Mouse (Mus musculus): Measurements from ENCODE around the gene Slc4a4. TPM values are rescaled to one million over a fixed set of nuclear protein-coding genes. Genes with fewer than 3 reads are reported as not detected.

Gene Slc4a4
- total and polyA plus RNA-seq, 2 experiments: 12.0 to 30.2 TPM

DNA sequence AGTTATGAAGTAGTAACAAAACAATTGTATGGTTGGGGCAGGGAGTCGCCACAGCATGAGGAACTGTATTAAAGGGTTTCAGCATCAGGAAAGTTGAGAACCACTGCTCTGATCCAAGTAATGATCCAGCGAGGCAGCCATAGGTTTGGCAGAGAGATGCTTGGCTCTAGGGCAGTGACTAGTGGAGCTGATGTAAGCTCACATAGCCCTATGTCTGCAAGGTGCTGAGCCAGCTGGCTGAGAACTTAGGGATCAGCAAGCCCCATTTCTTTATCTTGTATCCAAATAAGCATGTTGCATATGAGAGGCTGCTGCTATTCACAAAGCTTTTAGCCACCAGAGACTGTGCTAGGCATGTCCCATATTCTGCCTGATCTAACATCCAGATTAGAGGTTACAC is 259.7 kb downstream of the Slc4a4 start:
- Histone ChIP-seq H3K4me3 (ENCODE audit: insufficient read depth, low read depth, low read length) (no peak overlapping the region), H3K27ac (replicated peaks; ENCODE audit: insufficient read depth, low read depth, low read length) (no peak overlapping the region), H3K9ac (ENCODE audit: low read depth, low read length) (no peak overlapping the region), H3K27me3 (ENCODE audit: control insufficient read depth, insufficient read depth, low read length) (no peaks in the 10 kb centered on the region), H3K79me2 (ENCODE audit: control insufficient read depth, insufficient read depth, low read length) (no peaks in the 10 kb centered on the region), H3K4me1 (ENCODE audit: control insufficient read depth, insufficient read depth, low read length) (no peaks in the 10 kb centered on the region), H3K36me3 (ENCODE audit: control insufficient read depth, insufficient read depth, low read length) (peaks cover 18% of the 10 kb centered on the region)
- 87% methylated on average over 2 of the region's 2 CpGs for WGBS
- TF ChIP-seq CTCF (IDR thresholded peaks at IDR 0.05; ENCODE audit: low read depth, low read length) (no peak), POLR2A (IDR thresholded peaks at IDR 0.05; ENCODE audit: extremely low read depth, insufficient read depth, low read length) (no peak)
- no peak for DNase-seq (ENCODE audit: extremely low read depth, low read depth, low spot score)

DNA sequence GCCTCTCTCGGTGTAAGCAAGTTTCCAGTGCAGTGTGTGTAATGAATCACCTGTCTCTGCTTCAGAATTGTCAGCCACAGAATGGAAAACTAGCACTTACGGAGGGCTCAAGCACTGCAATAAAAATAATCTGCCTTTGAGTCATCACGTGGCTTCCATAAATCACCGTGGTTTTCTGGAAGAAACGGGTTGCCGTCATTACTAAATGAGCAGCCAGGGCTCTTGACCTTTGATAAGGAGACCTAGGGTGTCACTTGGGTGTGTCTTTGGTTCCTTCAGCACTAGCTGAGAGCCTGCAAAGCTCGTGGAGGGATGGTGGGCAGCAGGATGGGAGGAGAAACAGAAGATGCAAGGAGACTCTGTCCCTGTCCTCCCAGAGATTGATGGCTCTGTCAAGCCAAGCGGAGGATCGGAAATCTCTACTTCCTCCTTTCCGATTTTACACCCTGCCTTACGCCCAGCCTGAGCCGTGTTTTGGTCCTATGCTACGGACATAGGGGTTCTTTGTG is 260.7 kb downstream of the Slc4a4 start:
- TF ChIP-seq CTCF (IDR thresholded peaks at IDR 0.05; ENCODE audit: low read depth, low read length) (no peak), POLR2A (IDR thresholded peaks at IDR 0.05; ENCODE audit: extremely low read depth, insufficient read depth, low read length) (no peak)
- peaks cover 21% of the 10 kb centered on the region for H3K36me3 ChIP-seq (ENCODE audit: control insufficient read depth, insufficient read depth, low read length)
- DNase-seq (ENCODE audit: extremely low read depth, low read depth, low spot score): no peak
- no peaks in the 10 kb centered on the region for H3K79me2 ChIP-seq (ENCODE audit: control insufficient read depth, insufficient read depth, low read length)
- 77% methylated on average over 13 of the region's 13 CpGs for WGBS
- no peak overlapping the region for H3K4me3 ChIP-seq (ENCODE audit: insufficient read depth, low read depth, low read length)
- no peak overlapping the region for H3K27ac ChIP-seq (replicated peaks; ENCODE audit: insufficient read depth, low read depth, low read length)
- no peaks in the 10 kb centered on the region for H3K4me1 ChIP-seq (ENCODE audit: control insufficient read depth, insufficient read depth, low read length)
- no peak overlapping the region for H3K9ac ChIP-seq (ENCODE audit: low read depth, low read length)
- no peaks in the 10 kb centered on the region for H3K27me3 ChIP-seq (ENCODE audit: control insufficient read depth, insufficient read depth, low read length)

GRCm38 (mm10) chr5:89149436-89150040 is 262.9 kb downstream of the Slc4a4 start:
- 62% methylated on average over 2 of the region's 2 CpGs for WGBS
- no peak for TF ChIP-seq CTCF (IDR thresholded peaks at IDR 0.05; ENCODE audit: low read depth, low read length)
- TF ChIP-seq POLR2A (IDR thresholded peaks at IDR 0.05; ENCODE audit: extremely low read depth, insufficient read depth, low read length): no peak
- peaks cover 19% of the 10 kb centered on the region for H3K36me3 ChIP-seq (ENCODE audit: control insufficient read depth, insufficient read depth, low read length)

GRCm38 (mm10) chr5:89151076-89151475 is 264.5 kb downstream of the Slc4a4 start:
- TF ChIP-seq CTCF (IDR thresholded peaks at IDR 0.05; ENCODE audit: low read depth, low read length) (no peak), POLR2A (IDR thresholded peaks at IDR 0.05; ENCODE audit: extremely low read depth, insufficient read depth, low read length) (no peak)
- DNase-seq (ENCODE audit: extremely low read depth, low read depth, low spot score): no peak
- 90% methylated on average over 3 of the region's 3 CpGs for WGBS

More at GRCm38 (mm10) chr5:89149436-89150040, 262.9 kb downstream of the Slc4a4 start:
- H3K27ac ChIP-seq (replicated peaks; ENCODE audit: insufficient read depth, low read depth, low read length): no peak overlapping the region
- H3K79me2 ChIP-seq (ENCODE audit: control insufficient read depth, insufficient read depth, low read length): no peaks in the 10 kb centered on the region
- H3K4me1 ChIP-seq (ENCODE audit: control insufficient read depth, insufficient read depth, low read length): no peaks in the 10 kb centered on the region
- DNase-seq (ENCODE audit: extremely low read depth, low read depth, low spot score): no peak
- no peak overlapping the region for H3K9ac ChIP-seq (ENCODE audit: low read depth, low read length)
- H3K27me3 ChIP-seq (ENCODE audit: control insufficient read depth, insufficient read depth, low read length): no peaks in the 10 kb centered on the region
- H3K4me3 ChIP-seq (ENCODE audit: insufficient read depth, low read depth, low read length): no peak overlapping the region

GRCm38 (mm10) chr5:89171025-89171718 is 284.6 kb downstream of the Slc4a4 start:
- H3K9ac ChIP-seq (ENCODE audit: low read depth, low read length): no peak overlapping the region
- DNase-seq (ENCODE audit: extremely low read depth, low read depth, low spot score): no peak
- TF ChIP-seq CTCF (IDR thresholded peaks at IDR 0.05; ENCODE audit: low read depth, low read length): no peak
- TF ChIP-seq POLR2A (IDR thresholded peaks at IDR 0.05; ENCODE audit: extremely low read depth, insufficient read depth, low read length): no peak
- no peak overlapping the region for H3K4me3 ChIP-seq (ENCODE audit: insufficient read depth, low read depth, low read length)
- no peaks in the 10 kb centered on the region for H3K27me3 ChIP-seq (ENCODE audit: control insufficient read depth, insufficient read depth, low read length)
- H3K27ac ChIP-seq (replicated peaks; ENCODE audit: insufficient read depth, low read depth, low read length): no peak overlapping the region
- no peaks in the 10 kb centered on the region for H3K4me1 ChIP-seq (ENCODE audit: control insufficient read depth, insufficient read depth, low read length)
- H3K79me2 ChIP-seq (ENCODE audit: control insufficient read depth, insufficient read depth, low read length): no peaks in the 10 kb centered on the region
- WGBS: 97% methylated on average over 2 of the region's 2 CpGs
- peaks cover 14% of the 10 kb centered on the region for H3K36me3 ChIP-seq (ENCODE audit: control insufficient read depth, insufficient read depth, low read length)

More at GRCm38 (mm10) chr5:89151076-89151475, 264.5 kb downstream of the Slc4a4 start:
- Histone ChIP-seq H3K9ac (ENCODE audit: low read depth, low read length) (no peak overlapping the region), H3K79me2 (ENCODE audit: control insufficient read depth, insufficient read depth, low read length) (no peaks in the 10 kb centered on the region), H3K4me3 (ENCODE audit: insufficient read depth, low read depth, low read length) (no peak overlapping the region), H3K27me3 (ENCODE audit: control insufficient read depth, insufficient read depth, low read length) (no peaks in the 10 kb centered on the region), H3K36me3 (ENCODE audit: control insufficient read depth, insufficient read depth, low read length) (peaks cover 13% of the 10 kb centered on the region), H3K27ac (replicated peaks; ENCODE audit: insufficient read depth, low read depth, low read length) (no peak overlapping the region), H3K4me1 (ENCODE audit: control insufficient read depth, insufficient read depth, low read length) (no peaks in the 10 kb centered on the region)

DNA sequence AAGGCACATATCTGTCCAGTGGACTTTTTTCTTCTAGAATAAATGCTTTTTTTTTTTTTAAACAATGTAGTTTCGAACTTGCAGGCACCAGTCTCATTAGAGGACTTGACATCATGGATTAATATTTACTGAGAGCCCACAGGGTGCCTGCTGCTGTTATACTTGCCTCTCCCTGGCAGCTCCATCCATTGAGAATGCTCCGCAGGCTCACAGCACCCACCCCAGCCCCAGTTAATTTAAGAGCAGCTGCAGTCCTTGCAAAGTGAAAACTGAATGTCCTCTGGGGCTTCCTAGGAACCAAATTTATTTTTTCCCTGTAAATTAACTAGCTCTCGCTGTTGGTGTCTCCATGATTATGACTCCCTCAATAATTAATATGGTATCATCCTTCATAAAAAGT is 303.4 kb downstream of the Slc4a4 start:
- TF ChIP-seq CTCF (IDR thresholded peaks at IDR 0.05; ENCODE audit: low read depth, low read length) (no peak), POLR2A (IDR thresholded peaks at IDR 0.05; ENCODE audit: extremely low read depth, insufficient read depth, low read length) (no peak)
- H3K27me3 ChIP-seq (ENCODE audit: control insufficient read depth, insufficient read depth, low read length): no peaks in the 10 kb centered on the region
- no peak for DNase-seq (ENCODE audit: extremely low read depth, low read depth, low spot score)
- H3K4me3 ChIP-seq (ENCODE audit: insufficient read depth, low read depth, low read length): no peak overlapping the region
- H3K79me2 ChIP-seq (ENCODE audit: control insufficient read depth, insufficient read depth, low read length): no peaks in the 10 kb centered on the region; the same call in 1 of the 2 replicates
- 86% methylated on average over 3 of the region's 3 CpGs for WGBS
- no peaks in the 10 kb centered on the region for H3K4me1 ChIP-seq (ENCODE audit: control insufficient read depth, insufficient read depth, low read length)
- H3K27ac ChIP-seq (replicated peaks; ENCODE audit: insufficient read depth, low read depth, low read length): no peak overlapping the region
- no peaks in the 10 kb centered on the region for H3K36me3 ChIP-seq (ENCODE audit: control insufficient read depth, insufficient read depth, low read length)
- H3K9ac ChIP-seq (ENCODE audit: low read depth, low read length): no peak overlapping the region
